Mouse (Mus musculus): ENCODE results near the gene Zfp768.

DNA sequence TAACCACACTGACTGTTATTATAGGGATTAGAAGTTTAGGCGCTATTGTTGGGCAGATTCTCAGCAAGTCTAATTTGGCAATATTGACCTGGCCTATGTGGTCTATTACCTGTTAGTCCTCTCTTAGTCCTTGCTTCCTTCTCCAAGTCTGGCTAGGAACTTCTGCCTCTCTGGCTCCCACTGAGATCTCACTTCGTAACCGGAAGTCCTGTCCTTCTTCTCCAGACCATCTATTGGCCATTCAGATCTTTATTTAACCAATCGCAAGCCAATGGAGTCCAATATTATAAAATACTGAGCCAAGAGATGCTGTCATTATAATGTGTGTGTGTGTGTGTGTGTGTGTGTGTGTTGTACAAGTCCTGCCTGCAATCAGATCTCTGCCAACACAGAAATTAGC is 18.8 kb upstream of the Zfp768 start:
- TF ChIP-seq CTCF (conservative IDR thresholded peaks at IDR 0.05; ENCODE audit: low read length) (no peak), NANOG (IDR thresholded peaks at IDR 0.05; ENCODE audit: borderline replicate concordance, low read length) (no peak), POU5F1 (IDR thresholded peaks at IDR 0.05; ENCODE audit: borderline replicate concordance, low read length) (no peak)
